Mouse (Mus musculus) C2C12 (cell line): ENCODE data around the gene Aldh1a7. TPM values are rescaled to one million over a fixed set of nuclear protein-coding genes. Genes with fewer than 3 reads are reported as not detected.

Source experiments
- H3K27me3 ChIP-seq: one replicate; pipeline ENCODE4 v1.6.1; 2011; ENCODE audit not compliant: control insufficient read depth, insufficient read depth, insufficient read length
- H3K36me3 ChIP-seq: one replicate; pipeline ENCODE4 v1.6.1; 2011; ENCODE audit not compliant: control insufficient read depth, insufficient read depth
- H3K4me3 ChIP-seq: one replicate; pipeline ENCODE4 v1.5.1; 2011; ENCODE audit warnings: mild to moderate bottlenecking, control low read depth; ENCODE audit not compliant: poor library complexity, insufficient read depth, severe bottlenecking
- H3K79me2 ChIP-seq: one replicate; pipeline ENCODE4 v1.6.1; 2011; ENCODE audit not compliant: control insufficient read depth, insufficient read depth
- H3K79me3 ChIP-seq: one replicate; pipeline ENCODE4 v1.6.1; 2011; ENCODE audit warnings: low read depth, control low read depth
- H3ac ChIP-seq: one replicate; pipeline ENCODE3; 2011; ENCODE audit warnings: low read depth; ENCODE audit not compliant: control insufficient read depth, insufficient read length
- CEBPB ChIP-seq: IDR thresholded peaks from one replicate; pipeline ENCODE4 v1.6.1; 2011; ENCODE audit warnings: low read depth, mild to moderate bottlenecking, control low read depth, moderate library complexity
- CTCF ChIP-seq: IDR thresholded peaks from one replicate; pipeline ENCODE4 v1.5.1; 2011; ENCODE audit not compliant: control insufficient read depth, insufficient read depth, insufficient read length
- FOSL1 ChIP-seq: IDR thresholded peaks from one replicate; pipeline ENCODE4 v1.8.0; 2011; ENCODE audit warnings: mild to moderate bottlenecking, low read length; ENCODE audit not compliant: poor library complexity, insufficient read depth, severe bottlenecking
- MAX ChIP-seq: IDR thresholded peaks from one replicate; pipeline ENCODE4 v1.6.1; 2011; ENCODE audit warnings: mild to moderate bottlenecking, control low read depth
- MYOD1 ChIP-seq: IDR thresholded peaks from one replicate; pipeline ENCODE4 v1.6.1; 2011; ENCODE audit warnings: low read depth; ENCODE audit not compliant: control insufficient read depth, insufficient read length
- MYOG ChIP-seq: IDR thresholded peaks from one replicate; pipeline ENCODE4 v1.6.1; 2011; ENCODE audit not compliant: control insufficient read depth, insufficient read length; ENCODE audit errors: extremely low read depth
- USF1 ChIP-seq: IDR thresholded peaks from one replicate; pipeline ENCODE4 v1.6.1; 2011; ENCODE audit warnings: low read depth, mild to moderate bottlenecking, control low read depth, moderate library complexity
- polyA plus RNA-seq: library from polyadenylated mRNA; unstranded; fragments of >200 nt; fragmentation: generic; extraction: Trizol; gene quantifications from one replicate; pipeline ENCODE4 v1.2.1, GENCODE M21; 2012; ENCODE audit warnings: missing spikeins

The Aldh1a7 gene
- polyA plus RNA-seq, 1 experiment, result not detected

DNA sequence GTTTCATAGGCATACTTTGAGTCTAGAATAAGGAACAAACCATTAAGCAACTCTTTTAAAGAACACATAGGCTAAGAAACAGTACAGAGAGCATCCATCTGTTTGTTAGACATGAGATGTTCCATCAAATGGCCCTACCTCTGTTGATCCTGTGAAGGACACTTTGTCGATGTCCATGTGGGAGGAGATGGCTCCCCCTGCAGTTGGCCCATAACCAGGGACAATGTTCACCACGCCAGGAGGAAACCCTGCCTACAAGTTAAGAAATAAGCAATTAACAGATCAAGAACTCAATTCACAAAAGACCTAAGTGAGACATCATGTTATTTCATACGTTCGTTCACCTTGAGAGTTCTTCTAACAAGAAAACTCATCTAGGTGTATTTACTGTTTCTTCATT, 12.8 kb downstream of the Aldh1a7 start:
- no peaks in the 10 kb centered on the region for H3K79me2 ChIP-seq
- H3K4me3 ChIP-seq, result no peak overlapping the region
- H3ac ChIP-seq, result no peak overlapping the region
- no peaks in the 10 kb centered on the region for H3K27me3 ChIP-seq
- no peaks in the 10 kb centered on the region for H3K79me3 ChIP-seq
- no peak for TF ChIP-seq USF1
- TF ChIP-seq MYOG, result no peak
- no peak for TF ChIP-seq CEBPB
- no peak for TF ChIP-seq MAX
- no peak for TF ChIP-seq CTCF
- no peak for TF ChIP-seq MYOD1
- no peaks in the 10 kb centered on the region for H3K36me3 ChIP-seq

DNA sequence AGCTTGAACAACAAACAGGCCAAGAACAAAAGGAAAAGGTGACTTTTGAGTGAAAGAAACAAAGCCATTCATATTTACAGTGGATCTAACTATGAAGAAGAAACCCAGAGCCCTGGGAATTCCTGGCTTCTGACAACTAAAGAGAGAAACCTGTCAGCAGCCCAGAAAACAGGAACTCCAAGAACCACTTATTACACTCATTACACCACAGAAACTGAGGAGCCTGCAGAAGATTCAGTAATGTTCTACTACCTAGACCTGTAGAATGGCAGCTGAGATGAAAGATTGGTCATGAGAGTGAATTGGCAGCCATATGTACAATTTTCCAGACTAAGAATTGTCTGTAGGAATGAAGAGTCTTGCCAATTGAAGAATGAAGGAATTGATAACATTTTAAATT, 20.2 kb downstream of the Aldh1a7 start:
- Histone ChIP-seq H3K79me2 (no peaks in the 10 kb centered on the region), H3K79me3 (no peaks in the 10 kb centered on the region), H3K4me3 (no peak overlapping the region), H3K36me3 (no peaks in the 10 kb centered on the region), H3K27me3 (no peaks in the 10 kb centered on the region), H3ac (no peak overlapping the region)
- TF ChIP-seq CTCF (no peak), MYOG (no peak), CEBPB (no peak), MAX (no peak), USF1 (no peak), FOSL1 (no peak), MYOD1 (no peak)

DNA sequence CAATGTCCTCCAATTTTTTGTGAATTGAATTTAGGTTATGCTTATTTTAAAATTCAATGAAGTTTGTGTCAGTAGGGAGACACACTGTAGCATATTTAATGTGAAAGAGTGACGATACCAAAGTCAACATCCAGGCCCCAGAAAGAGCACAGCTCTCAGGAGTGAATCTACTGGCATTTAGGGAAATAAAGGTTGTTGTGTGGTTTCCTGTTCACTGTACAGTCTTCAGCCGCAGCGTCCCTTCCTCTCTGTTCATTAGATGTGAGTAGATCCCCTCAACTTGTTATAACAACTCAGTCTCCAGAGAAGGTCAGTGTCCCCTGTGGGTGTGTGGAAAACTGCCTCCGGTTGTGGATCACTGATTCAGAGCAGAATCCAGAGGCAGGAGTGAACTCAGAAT, 20.6 kb downstream of the Aldh1a7 start:
- Histone ChIP-seq H3K79me3 (no peaks in the 10 kb centered on the region), H3K4me3 (no peak overlapping the region), H3K36me3 (no peaks in the 10 kb centered on the region), H3K27me3 (no peaks in the 10 kb centered on the region), H3ac (no peak overlapping the region), H3K79me2 (no peaks in the 10 kb centered on the region)
- TF ChIP-seq MYOG (no peak), MYOD1 (no peak)

- Histone ChIP-seq H3K36me3 (no peaks in the 10 kb centered on the region), H3K4me3 (no peak overlapping the region), H3K27me3 (no peaks in the 10 kb centered on the region), H3ac (no peak overlapping the region), H3K79me2 (no peaks in the 10 kb centered on the region), H3K79me3 (no peaks in the 10 kb centered on the region)
- TF ChIP-seq MYOD1 (no peak), MAX (no peak), CEBPB (no peak), FOSL1 (no peak)
Observed at GRCm38 (mm10) chr19:20702074-20702473, 25.3 kb downstream of the Aldh1a7 start.

- H3K4me3 ChIP-seq, result no peak overlapping the region
- no peak for TF ChIP-seq FOSL1
- no peak for TF ChIP-seq CTCF
- TF ChIP-seq CEBPB, result no peak
- no peak for TF ChIP-seq MYOD1
- no peak for TF ChIP-seq MYOG
- TF ChIP-seq MAX, result no peak
- no peak for TF ChIP-seq USF1
- no peaks in the 10 kb centered on the region for H3K79me3 ChIP-seq
- H3ac ChIP-seq, result no peak overlapping the region
- H3K27me3 ChIP-seq, result no peaks in the 10 kb centered on the region
- no peaks in the 10 kb centered on the region for H3K79me2 ChIP-seq
- H3K36me3 ChIP-seq, result no peaks in the 10 kb centered on the region
Observed at GRCm38 (mm10) chr19:20677697-20678355, 49.5 kb downstream of the Aldh1a7 start.

GRCm38 (mm10) chr19:20654141-20654873, 73.1 kb downstream of the Aldh1a7 start:
- Histone ChIP-seq H3K36me3 (no peaks in the 10 kb centered on the region), H3K4me3 (no peak overlapping the region), H3ac (no peak overlapping the region), H3K79me2 (no peaks in the 10 kb centered on the region), H3K79me3 (no peaks in the 10 kb centered on the region), H3K27me3 (no peaks in the 10 kb centered on the region)
- no peak for TF ChIP-seq MAX
- no peak for TF ChIP-seq CTCF
- no peak for TF ChIP-seq USF1
- no peak for TF ChIP-seq MYOG
- no peak for TF ChIP-seq CEBPB
- TF ChIP-seq FOSL1, result no peak
- TF ChIP-seq MYOD1, result no peak
